Mouse (Mus musculus) stomach, embryonic 16.5 days (tissue): ENCODE data around the gene Pik3r6. TPM values are rescaled to one million over a fixed set of nuclear protein-coding genes. Genes with fewer than 3 reads are reported as not detected.

Source experiments
- ATAC-seq: fragments of 200-750 bp; cut with Nextera tagmentation; 2 replicates; pipeline ENCODE4 v1.8.0; 2017; ENCODE audit warnings: moderate number of reproducible peaks, moderate TSS enrichment; ENCODE audit not compliant: insufficient read depth, low FRiP score
- H3K27ac ChIP-seq: fragments of 300-500 bp; sonication (generic); 2 replicates; pipeline ENCODE4 v1.5.1; 2014; ENCODE audit warnings: low read length
- H3K27me3 ChIP-seq: fragments of 300-500 bp; sonication (generic); 2 replicates; pipeline ENCODE4 v1.6.1; 2014; ENCODE audit warnings: low read length, control low read depth, mixed read lengths; ENCODE audit not compliant: control insufficient read depth, insufficient read depth
- H3K36me3 ChIP-seq: fragments of 300-500 bp; sonication (generic); 2 replicates; pipeline ENCODE4 v1.6.1; 2014; ENCODE audit warnings: low read length; ENCODE audit not compliant: control insufficient read depth, insufficient read depth
- H3K4me1 ChIP-seq: fragments of 300-500 bp; sonication (generic); 2 replicates; pipeline ENCODE4 v1.6.1; 2014; ENCODE audit warnings: low read length, control low read depth, mixed read lengths; ENCODE audit not compliant: control insufficient read depth, insufficient read depth
- H3K4me2 ChIP-seq: fragments of 300-500 bp; sonication (generic); 2 replicates; pipeline ENCODE4 v1.6.1; 2014; ENCODE audit warnings: low read depth, low read length, mixed read lengths
- H3K4me3 ChIP-seq: fragments of 300-500 bp; sonication (generic); replicated peaks from 2 replicates; pipeline ENCODE4 v1.5.1; 2014; ENCODE audit warnings: mild to moderate bottlenecking, low read length
- H3K9ac ChIP-seq: fragments of 300-500 bp; sonication (generic); 2 replicates; pipeline ENCODE4 v1.6.1; 2014; ENCODE audit warnings: low read length
- H3K9me3 ChIP-seq: fragments of 300-500 bp; sonication (generic); replicated peaks from 2 replicates; pipeline ENCODE4 v1.6.1; 2016; ENCODE audit warnings: low read length, control low read depth; ENCODE audit not compliant: control insufficient read depth
- WGBS: fragments of 180-500 bp; shearing (Covaris S2); extraction: QIAGEN DNeasy Blood & Tissue Kit; methylation state at CpG from one replicate; pipeline ENCODE4 v1.1.7; 2014; 5-methylcytosine and 5-hydroxymethylcytosine counted together
- polyA plus RNA-seq: library from polyadenylated mRNA; unstranded; fragments of >200 nt; fragmentation: Nextera tagmentation; extraction: Ambion mirVana; gene quantifications from 2 replicates; pipeline ENCODE4 v1.2.1, GENCODE M21; 2015

The Pik3r6 gene
- polyA plus RNA-seq: 3.2 and 3.8 TPM in 2 replicates

- Histone ChIP-seq H3K36me3 (no peaks in the 10 kb centered on the region), H3K4me1 (0 out of 2 replicates have a peak, but pooled peaks cover 4% of the 10 kb centered on the region), H3K9ac (no peak within 1 kb of the TSS), H3K4me3 (peak within 1 kb of the TSS; percentile 24), H3K4me2 (peak within 1 kb of the TSS; percentile 27; the same call in 1 of the 2 replicates), H3K27ac (no peak within 1 kb of the TSS), H3K9me3 (no peaks in the 10 kb centered on the region), H3K27me3 (no peaks in the 10 kb centered on the region)
- 80% methylated on average over 8 of the region's 8 CpGs for WGBS
- no peak for ATAC-seq
These were observed at the start of gene Pik3r6 for GRCm38 (mm10) chr11:68502902-68503629. Gene Pik3r6 (plus strand): TSS chr11:68503019.

- Histone ChIP-seq H3K27me3 (no peaks in the 10 kb centered on the region), H3K4me2 (no peak overlapping the region), H3K9me3 (no peaks in the 10 kb centered on the region), H3K27ac (no peak overlapping the region), H3K4me3 (no peak overlapping the region), H3K4me1 (peaks cover 2% of the 10 kb centered on the region; the same call in 1 of the 2 replicates), H3K9ac (no peak overlapping the region), H3K36me3 (no peaks in the 10 kb centered on the region)
- ATAC-seq: no peak
- 60% methylated on average over 6 of the region's 6 CpGs for WGBS
These were observed 49.5 kb upstream of the Pik3r6 start for GRCm38 (mm10) chr11:68453301-68453700.

- Histone ChIP-seq H3K9ac (no peak overlapping the region), H3K4me3 (no peak overlapping the region), H3K36me3 (no peaks in the 10 kb centered on the region), H3K9me3 (no peaks in the 10 kb centered on the region), H3K4me1 (no peaks in the 10 kb centered on the region), H3K27me3 (no peaks in the 10 kb centered on the region), H3K27ac (no peak overlapping the region), H3K4me2 (no peak overlapping the region)
- ATAC-seq: no peak
- 76% methylated on average over 8 of the region's 8 CpGs for WGBS
These were observed 44.7 kb upstream of the Pik3r6 start for GRCm38 (mm10) chr11:68458086-68458485.

GRCm38 (mm10) chr11:68459021-68459420 is 43.8 kb upstream of the Pik3r6 start:
- 76% methylated on average over 5 of the region's 5 CpGs for WGBS
- ATAC-seq: no peak
- Histone ChIP-seq H3K27ac (no peak overlapping the region), H3K9ac (no peak overlapping the region), H3K27me3 (no peaks in the 10 kb centered on the region), H3K9me3 (no peaks in the 10 kb centered on the region), H3K36me3 (no peaks in the 10 kb centered on the region), H3K4me2 (no peak overlapping the region), H3K4me3 (no peak overlapping the region), H3K4me1 (no peaks in the 10 kb centered on the region)

- H3K4me1 ChIP-seq: no peaks in the 10 kb centered on the region
- H3K36me3 ChIP-seq: no peaks in the 10 kb centered on the region
- no peak overlapping the region for H3K4me2 ChIP-seq
- 78% methylated on average over 5 of the region's 5 CpGs for WGBS
- no peaks in the 10 kb centered on the region for H3K27me3 ChIP-seq
- ATAC-seq: no peak
- H3K9me3 ChIP-seq: no peaks in the 10 kb centered on the region
- no peak overlapping the region for H3K27ac ChIP-seq
- no peak overlapping the region for H3K4me3 ChIP-seq
- no peak overlapping the region for H3K9ac ChIP-seq
These were observed 43.3 kb upstream of the Pik3r6 start for GRCm38 (mm10) chr11:68459486-68459885.

GRCm38 (mm10) chr11:68462716-68463115 is 40.1 kb upstream of the Pik3r6 start:
- Histone ChIP-seq H3K27me3 (no peaks in the 10 kb centered on the region), H3K4me3 (no peak overlapping the region), H3K9me3 (no peaks in the 10 kb centered on the region), H3K36me3 (no peaks in the 10 kb centered on the region), H3K27ac (no peak overlapping the region), H3K4me1 (no peaks in the 10 kb centered on the region), H3K9ac (no peak overlapping the region), H3K4me2 (no peak overlapping the region)
- ATAC-seq: no peak
- 64% methylated on average over 3 of the region's 3 CpGs for WGBS

GRCm38 (mm10) chr11:68464260-68464659 is 38.6 kb upstream of the Pik3r6 start:
- no peak overlapping the region for H3K4me2 ChIP-seq
- no peak for ATAC-seq
- no peaks in the 10 kb centered on the region for H3K9me3 ChIP-seq
- H3K4me1 ChIP-seq: no peaks in the 10 kb centered on the region
- H3K36me3 ChIP-seq: no peaks in the 10 kb centered on the region
- H3K9ac ChIP-seq: no peak overlapping the region
- H3K27me3 ChIP-seq: no peaks in the 10 kb centered on the region
- H3K27ac ChIP-seq: no peak overlapping the region
- WGBS: 79% methylated on average over 5 of the region's 5 CpGs
- no peak overlapping the region for H3K4me3 ChIP-seq

- no peaks in the 10 kb centered on the region for H3K27me3 ChIP-seq
- H3K4me3 ChIP-seq: no peak overlapping the region
- no peaks in the 10 kb centered on the region for H3K36me3 ChIP-seq
- no peaks in the 10 kb centered on the region for H3K4me1 ChIP-seq
- no peak overlapping the region for H3K4me2 ChIP-seq
- WGBS: 60% methylated on average over 2 of the region's 2 CpGs
- no peaks in the 10 kb centered on the region for H3K9me3 ChIP-seq
- H3K27ac ChIP-seq: no peak overlapping the region
- no peak overlapping the region for H3K9ac ChIP-seq
- no peak for ATAC-seq
These were observed 37.7 kb upstream of the Pik3r6 start for GRCm38 (mm10) chr11:68465090-68465489.

- H3K4me2 ChIP-seq: no peak overlapping the region
- WGBS: 77% methylated on average over 7 of the region's 7 CpGs
- H3K9ac ChIP-seq: no peak overlapping the region
- H3K4me1 ChIP-seq: no peaks in the 10 kb centered on the region
- ATAC-seq: no peak
- H3K36me3 ChIP-seq: no peaks in the 10 kb centered on the region
- H3K9me3 ChIP-seq: no peaks in the 10 kb centered on the region
- H3K27ac ChIP-seq: no peak overlapping the region
- H3K27me3 ChIP-seq: no peaks in the 10 kb centered on the region
- no peak overlapping the region for H3K4me3 ChIP-seq
These were observed 35.4 kb upstream of the Pik3r6 start for GRCm38 (mm10) chr11:68467441-68467840.
